Mouse (Mus musculus) testis, adult 2 months (tissue): Measurements from ENCODE around the gene Blm.

Experiments used
- CTCF ChIP-seq: fragments of 200-500 bp; IDR thresholded peaks from 2 replicates; pipeline ENCODE4 v1.5.1; 2012; ENCODE audit warnings: low read depth, mild to moderate bottlenecking, inconsistent platforms, low read length, moderate library complexity; ENCODE audit not compliant: control insufficient read depth, insufficient read depth, insufficient replicate concordance
- POLR2A ChIP-seq: fragments of 200-500 bp; IDR thresholded peaks from 2 replicates; pipeline ENCODE4 v1.6.1; 2012; ENCODE audit warnings: low read depth, mild to moderate bottlenecking, inconsistent platforms, low read length, moderate library complexity; ENCODE audit not compliant: control insufficient read depth

DNA sequence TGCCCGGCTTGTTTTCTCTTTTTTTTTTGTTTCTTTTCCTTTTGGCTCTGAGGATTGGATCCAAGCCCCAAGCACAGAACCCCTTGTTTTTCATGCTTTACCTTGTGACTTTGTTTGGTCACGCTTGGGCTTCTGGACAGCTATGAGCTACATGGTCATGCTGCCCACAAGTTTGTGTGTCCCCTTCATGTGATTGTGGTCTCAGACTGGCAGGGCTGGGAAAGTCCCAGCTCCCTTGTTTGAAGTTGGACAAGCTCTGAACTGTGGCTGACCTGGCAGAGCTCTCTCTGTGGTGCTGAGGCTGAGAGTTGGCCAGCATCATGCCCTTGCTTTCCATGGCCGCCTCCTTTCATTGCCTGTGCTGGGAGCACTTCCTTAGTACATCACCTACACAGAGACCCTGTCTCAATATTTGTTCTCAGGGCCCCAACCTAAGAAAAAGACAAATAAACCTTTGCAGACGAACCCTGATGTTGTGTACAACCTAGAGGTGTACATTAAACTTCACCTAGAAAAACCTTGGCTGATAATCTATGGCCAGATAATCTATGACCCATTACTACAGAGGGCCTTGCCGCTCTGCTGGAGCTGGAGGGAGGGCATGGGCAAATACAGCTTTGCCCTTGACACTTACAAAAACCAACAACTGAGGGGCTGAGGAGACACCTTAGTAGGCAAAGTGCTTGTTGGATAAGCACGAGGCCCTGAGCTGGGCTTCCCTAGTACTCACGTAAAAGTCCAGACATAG lies 13.8 kb upstream of the Blm start:
- TF ChIP-seq CTCF (no peak), POLR2A (no peak)
